Mouse (Mus musculus): Measurements from ENCODE around the gene Csf2ra. TPM values are rescaled to one million over a fixed set of nuclear protein-coding genes. Genes with fewer than 3 reads are reported as not detected.
"Not testable (repeated sequence)": the region's sequence is repeated elsewhere in the genome, so short reads cannot be mapped to it uniquely, and the experiment has no call there.

Gene Csf2ra
- polyA plus RNA-seq, 1 experiment from 2014 or later, result 32.4 TPM

GRCm38 (mm10) chr19:61256166-61256887, 28.1 kb upstream of the Csf2ra start:
- Histone ChIP-seq H3K27ac (no peak overlapping the region), H3K27me3 (no peaks in the 10 kb centered on the region), H3K4me3 (no peak overlapping the region), H3K4me2 (no peak overlapping the region), H3K9me3 (replicated peaks) (no peaks in the 10 kb centered on the region), H3K36me3 (no peaks in the 10 kb centered on the region), H3K4me1 (replicated peaks) (no peaks in the 10 kb centered on the region), H3K9ac (no peak overlapping the region)
- WGBS, result 77% methylated on average over 7 of the region's 7 CpGs
- no peak for ATAC-seq (replicated peaks; ENCODE audit: insufficient number of reproducible peaks, insufficient read depth, low FRiP score, low read depth)

GRCm38 (mm10) chr19:61247334-61247733, 19.1 kb upstream of the Csf2ra start:
- H3K4me3 ChIP-seq; ATAC-seq (replicated peaks; ENCODE audit: insufficient number of reproducible peaks, insufficient read depth, low FRiP score, low read depth); H3K4me2 ChIP-seq; H3K27me3 ChIP-seq; H3K27ac ChIP-seq; H3K4me1 ChIP-seq (replicated peaks); H3K9ac ChIP-seq; H3K36me3 ChIP-seq; H3K9me3 ChIP-seq (replicated peaks): not testable (repeated sequence)
- 77% methylated on average over 4 of the region's 4 CpGs for WGBS

GRCm38 (mm10) chr19:61244721-61245436, 16.6 kb upstream of the Csf2ra start:
- WGBS, result 44% methylated on average over 5 of the region's 5 CpGs
- no peaks in the 10 kb centered on the region for H3K4me1 ChIP-seq (replicated peaks)
- no peak overlapping the region for H3K9ac ChIP-seq
- H3K4me3 ChIP-seq, result no peak overlapping the region
- no peak for ATAC-seq (replicated peaks; ENCODE audit: insufficient number of reproducible peaks, insufficient read depth, low FRiP score, low read depth)
- no peaks in the 10 kb centered on the region for H3K36me3 ChIP-seq
- H3K27me3 ChIP-seq, result no peaks in the 10 kb centered on the region
- no peak overlapping the region for H3K4me2 ChIP-seq
- no peak overlapping the region for H3K27ac ChIP-seq
- H3K9me3 ChIP-seq (replicated peaks), result no peaks in the 10 kb centered on the region

- Histone ChIP-seq H3K9me3 (replicated peaks) (no peaks in the 10 kb centered on the region), H3K36me3 (no peaks in the 10 kb centered on the region), H3K9ac (no peak overlapping the region), H3K27me3 (no peaks in the 10 kb centered on the region), H3K4me1 (replicated peaks) (no peaks in the 10 kb centered on the region), H3K27ac (no peak overlapping the region), H3K4me3 (no peak overlapping the region), H3K4me2 (no peak overlapping the region)
- WGBS, result 58% methylated on average over 2 of the region's 2 CpGs
- ATAC-seq (replicated peaks; ENCODE audit: insufficient number of reproducible peaks, insufficient read depth, low FRiP score, low read depth), result no peak
Observed at GRCm38 (mm10) chr19:61237967-61238366, 9.7 kb upstream of the Csf2ra start.

- H3K4me2 ChIP-seq, result no peak overlapping the region
- H3K27me3 ChIP-seq, result no peaks in the 10 kb centered on the region
- no peak for ATAC-seq (replicated peaks; ENCODE audit: insufficient number of reproducible peaks, insufficient read depth, low FRiP score, low read depth)
- H3K36me3 ChIP-seq, result no peaks in the 10 kb centered on the region
- H3K4me3 ChIP-seq, result no peak overlapping the region
- 48% methylated on average over 5 of the region's 5 CpGs for WGBS
- H3K4me1 ChIP-seq (replicated peaks), result no peaks in the 10 kb centered on the region
- H3K27ac ChIP-seq, result no peak overlapping the region
- no peak overlapping the region for H3K9ac ChIP-seq
- no peaks in the 10 kb centered on the region for H3K9me3 ChIP-seq (replicated peaks)
Observed at GRCm38 (mm10) chr19:61234532-61234931, 6.3 kb upstream of the Csf2ra start.

- peak; percentile 87 for ATAC-seq (replicated peaks; ENCODE audit: insufficient number of reproducible peaks, insufficient read depth, low FRiP score, low read depth)
- Histone ChIP-seq H3K4me3 (peak overlapping the region; percentile 65), H3K9me3 (replicated peaks) (0 out of 2 replicates have a peak, but pooled peaks cover 5% of the 10 kb centered on the region), H3K27ac (peak overlapping the region; percentile 88), H3K4me2 (peak overlapping the region; percentile 76), H3K36me3 (no peaks in the 10 kb centered on the region), H3K4me1 (replicated peaks) (peaks cover 11% of the 10 kb centered on the region), H3K9ac (peak overlapping the region; percentile 46), H3K27me3 (no peaks in the 10 kb centered on the region)
- 3% methylated on average over 71 of the region's 71 CpGs for WGBS
Observed at GRCm38 (mm10) chr19:61226928-61227854, 1.0 kb downstream of the Csf2ra start.

GRCm38 (mm10) chr19:61226401-61226927, 1.8 kb downstream of the Csf2ra start:
- Histone ChIP-seq H3K4me3 (peak overlapping the region; percentile 65), H3K27ac (peak overlapping the region; percentile 88), H3K9me3 (replicated peaks) (0 out of 2 replicates have a peak, but pooled peaks cover 5% of the 10 kb centered on the region), H3K9ac (peak overlapping the region; percentile 41), H3K4me1 (replicated peaks) (peaks cover 11% of the 10 kb centered on the region), H3K4me2 (peak overlapping the region; percentile 76), H3K27me3 (no peaks in the 10 kb centered on the region), H3K36me3 (no peaks in the 10 kb centered on the region)
- whole genome bisulfite sequencing, result 2% methylated on average over 71 of the region's 71 CpGs
- ATAC-seq (replicated peaks; ENCODE audit: insufficient number of reproducible peaks, insufficient read depth, low FRiP score, low read depth), result peak; percentile 25

- ATAC-seq (replicated peaks; ENCODE audit: insufficient number of reproducible peaks, insufficient read depth, low FRiP score, low read depth), result peak; percentile 40
- Histone ChIP-seq H3K4me3 (peak overlapping the region; percentile 65), H3K9ac (no peak overlapping the region), H3K4me2 (peak overlapping the region; percentile 76), H3K9me3 (replicated peaks) (0 out of 2 replicates have a peak, but pooled peaks cover 5% of the 10 kb centered on the region), H3K27ac (peak overlapping the region; percentile 88), H3K36me3 (no peaks in the 10 kb centered on the region), H3K4me1 (replicated peaks) (peaks cover 11% of the 10 kb centered on the region), H3K27me3 (no peaks in the 10 kb centered on the region)
- WGBS, result 7% methylated on average over 70 of the region's 70 CpGs
Observed at GRCm38 (mm10) chr19:61225526-61226400, 2.5 kb downstream of the Csf2ra start.

GRCm38 (mm10) chr19:61224678-61225525, 3.3 kb downstream of the Csf2ra start:
- Histone ChIP-seq H3K27ac (no peak overlapping the region), H3K4me3 (peak overlapping the region; percentile 65), H3K9ac (no peak overlapping the region), H3K27me3 (no peaks in the 10 kb centered on the region), H3K36me3 (no peaks in the 10 kb centered on the region), H3K4me1 (replicated peaks) (peaks cover 11% of the 10 kb centered on the region), H3K9me3 (replicated peaks) (0 out of 2 replicates have a peak, but pooled peaks cover 5% of the 10 kb centered on the region), H3K4me2 (peak overlapping the region; percentile 76)
- 34% methylated on average over 49 of the region's 53 CpGs for WGBS
- ATAC-seq (replicated peaks; ENCODE audit: insufficient number of reproducible peaks, insufficient read depth, low FRiP score, low read depth), result no peak

Data from heart, embryonic 15.5 days (tissue).